ENCODE assay signal across 9 mouse cellular contexts in genomic region chr12:71293960-71294942, GRCm38 (mm10). TPM values are rescaled to one million over a fixed set of nuclear protein-coding genes. Genes with fewer than 3 reads are reported as not detected.
A peak's percentile ranks its signal among the peaks of the same experiment; 100 is the strongest.
DNase-seq lines count a peak whose midpoint lies in the region; ATAC-seq and TF ChIP-seq lines count a peak whose summit lies in the region.
"Had no signal": no experiment of that assay in that cellular context is flagged by ENCODE, and none has a peak within 500 bp of the region (broad histone marks: within the 10 kb centered on the region; RNA-seq: fewer than 3 reads in every experiment).

No protein-coding gene starts in this region.

- H3K27me3 ChIP-seq in CH12.LX (replicated peaks) = no peaks in the 10 kb centered on the region
- no peaks in the 10 kb centered on the region for H3K27me3 ChIP-seq in hindbrain, embryonic 11.5 days (ENCODE audit: control insufficient read depth, insufficient read depth, low read length)
- no peaks in the 10 kb centered on the region for H3K27me3 ChIP-seq in midbrain, embryonic 10.5 days (ENCODE audit: low read depth, poor library complexity, severe bottlenecking)

- in situ Hi-C loops in CH12.LX (cut with MboI; ENCODE audit: low pct_ligation_motif_present, low pct_unique_long_range_greater_than_20kb, low sequenced_read_pairs) = no loop called here

- H3K27ac ChIP-seq in CH12.LX (ENCODE audit: insufficient read depth, low read depth) = no peak overlapping the region
- no peak overlapping the region for H3K27ac ChIP-seq in hindbrain, embryonic 11.5 days (ENCODE audit: low read depth, low read length)
- peak overlapping the region; percentile 55 for H3K27ac ChIP-seq in midbrain, embryonic 10.5 days (replicated peaks)

- 12% methylated on average over 22 of the region's 22 CpGs for WGBS in hindbrain, embryonic 11.5 days
- WGBS in midbrain, embryonic 10.5 days = 32% methylated on average over 22 of the region's 22 CpGs

- H3K9ac ChIP-seq in CH12.LX (ENCODE audit: insufficient read depth, low read depth) = no peak overlapping the region
- H3K9ac ChIP-seq in hindbrain, embryonic 11.5 days (ENCODE audit: low read depth, low read length) = no peak overlapping the region

- DNase-seq in CD4-positive, CD25-positive, alpha-beta regulatory T cell, adult 2 months (ENCODE audit: low read depth, low spot score) = peak; percentile 27
- peak; percentile 28 for DNase-seq in CH12.LX (ENCODE audit: extremely low read depth)
- peak; percentile 46 for DNase-seq in hindbrain, embryonic 11.5 days (ENCODE audit: low spot score)
- DNase-seq in midbrain, embryonic 10.5 days (ENCODE audit: low spot score) = peak; percentile 37
- no peak for DNase-seq in layer of hippocampus, adult 8-10 months (ENCODE audit: low spot score in 2 of 2)
- DNase-seq in urinary bladder, postnatal 10 days (ENCODE audit: low spot score) = no peak
- DNase-seq: right cerebral cortex, postnatal 25 days had no signal

- no peak for TF ChIP-seq CTCF in CH12.LX (conservative IDR thresholded peaks at IDR 0.05 in 1 of 2, IDR thresholded peaks at IDR 0.05 in 1 of 2; ENCODE audit: low read depth in 2 of 2, low read length in 2 of 2)

- dilution Hi-C loops in CH12.LX (cut with MboI; ENCODE audit: extremely low pct_ligation_motif_present, extremely low pct_unique_long_range_greater_than_20kb, low sequenced_read_pairs) = no loop called here

- H3K36me3 ChIP-seq in CH12.LX (replicated peaks in 1 of 2; ENCODE audit: control insufficient read depth in 1 of 2, insufficient read depth in 1 of 2, low read length in 1 of 2) = peaks cover 0 to 49% of the 10 kb centered on the region in 2 experiments
- no peaks in the 10 kb centered on the region for H3K36me3 ChIP-seq in hindbrain, embryonic 11.5 days (ENCODE audit: control insufficient read depth, insufficient read depth, low read length)
- no peaks in the 10 kb centered on the region for H3K36me3 ChIP-seq in midbrain, embryonic 10.5 days

- no peak overlapping the region for H3K4me2 ChIP-seq in CH12.LX (ENCODE audit: insufficient read depth, low read depth, poor library complexity, severe bottlenecking)
- H3K4me2 ChIP-seq in hindbrain, embryonic 11.5 days (replicated peaks; ENCODE audit: low read depth, low read length) = peak overlapping the region; percentile 28

- TF ChIP-seq EP300 in CH12.LX (IDR thresholded peaks at IDR 0.05; ENCODE audit: low read length) = peak; percentile 34; the same call in 1 of the 2 replicates

- no peak for TF ChIP-seq POLR2A in CH12.LX (IDR thresholded peaks at IDR 0.05; ENCODE audit: low read depth, low read length)

- TF ChIP-seq RAD21 in CH12.LX (IDR thresholded peaks at IDR 0.05; ENCODE audit: low read depth, low read length) = no peak

- ATAC-seq in CD4-positive, CD25-positive, alpha-beta regulatory T cell, adult 4 months = no peak
- ATAC-seq in hindbrain, embryonic 11.5 days (ENCODE audit: low FRiP score) = peak; percentile 76; the same call in 1 of the 2 replicates
- ATAC-seq in inflammation-experienced regulatory T-cells, adult 6 months = no peak

- H3K9me3 ChIP-seq in CH12.LX (replicated peaks; ENCODE audit: low read length) = no peaks in the 10 kb centered on the region
- H3K9me3 ChIP-seq in hindbrain, embryonic 11.5 days (ENCODE audit: control insufficient read depth, low read length) = no peaks in the 10 kb centered on the region
- no peaks in the 10 kb centered on the region for H3K9me3 ChIP-seq in midbrain, embryonic 10.5 days (replicated peaks)

- no peaks in the 10 kb centered on the region; the same call in 1 of the 2 replicates for H3K79me2 ChIP-seq in CH12.LX (replicated peaks; ENCODE audit: control insufficient read depth, extremely low read depth, insufficient read depth, poor library complexity, severe bottlenecking)

- H3K4me1 ChIP-seq in CH12.LX (ENCODE audit: control insufficient read depth in 1 of 2, insufficient read depth in 2 of 2) = peaks cover 2 to 15% of the 10 kb centered on the region in 2 experiments; a peak in 2 of 4 replicates
- H3K4me1 ChIP-seq in hindbrain, embryonic 11.5 days (replicated peaks; ENCODE audit: control insufficient read depth, insufficient read depth, low read length) = no peaks in the 10 kb centered on the region
- H3K4me1 ChIP-seq in midbrain, embryonic 10.5 days = peaks cover 43% of the 10 kb centered on the region

- no peak overlapping the region for H3K4me3 ChIP-seq in CH12.LX (replicated peaks in 1 of 3; ENCODE audit: low read depth in 2 of 3, low read length in 2 of 3, poor library complexity in 1 of 3)
- H3K4me3 ChIP-seq in hindbrain, embryonic 11.5 days (ENCODE audit: low read depth, low read length) = peak overlapping the region; percentile 15; the same call in 1 of the 2 replicates
- H3K4me3 ChIP-seq in midbrain, embryonic 10.5 days = peak overlapping the region; percentile 30

TF ChIP-seq in CH12.LX, 34 proteins besides CTCF, POLR2A, EP300 and RAD21:
- TF ChIP-seq ELF1 (IDR thresholded peaks at IDR 0.05; ENCODE audit: low read depth, low read length) = no peak
- 0 out of 2 replicates have a peak, but pooled peaks have one; percentile 18 for TF ChIP-seq ETS1 (conservative IDR thresholded peaks at IDR 0.05; ENCODE audit: low read depth, low read length)
- TF ChIP-seq MYC (IDR thresholded peaks at IDR 0.05; ENCODE audit: low read depth, low read length) = peak; percentile 54; the same call in 1 of the 2 replicates
- TF ChIP-seq ZMIZ1 (IDR thresholded peaks at IDR 0.05; ENCODE audit: low read depth, low read length) = no peak
- no peak for TF ChIP-seq MAFK (IDR thresholded peaks at IDR 0.05; ENCODE audit: insufficient replicate concordance, low read length)
- no peak for TF ChIP-seq JUND (conservative IDR thresholded peaks at IDR 0.05; ENCODE audit: low read depth, low read length)
- no peak for TF ChIP-seq MXI1 (IDR thresholded peaks at IDR 0.05; ENCODE audit: low read depth, low read length)
- TF ChIP-seq CHD2 (IDR thresholded peaks at IDR 0.05; ENCODE audit: low read length) = no peak
- TF ChIP-seq ZC3H11A (IDR thresholded peaks at IDR 0.05; ENCODE audit: low read depth, low read length) = no peak
- no peak for TF ChIP-seq MAZ (IDR thresholded peaks at IDR 0.05; ENCODE audit: low read depth, low read length)
- TF ChIP-seq USF2 (conservative IDR thresholded peaks at IDR 0.05; ENCODE audit: low read depth, low read length) = no peak
- no peak for TF ChIP-seq UBTF (IDR thresholded peaks at IDR 0.05; ENCODE audit: low read depth, low read length)
- no peak for TF ChIP-seq E2F4 (IDR thresholded peaks at IDR 0.05; ENCODE audit: insufficient replicate concordance, low read depth, low read length)
- TF ChIP-seq ZNF384 (IDR thresholded peaks at IDR 0.05; ENCODE audit: low read depth, low read length) = no peak
- TF ChIP-seq BHLHE40 (IDR thresholded peaks at IDR 0.05; ENCODE audit: low read depth, low read length) = peak; percentile 30; the same call in 1 of the 2 replicates
- TF ChIP-seq SMC3 (IDR thresholded peaks at IDR 0.05; ENCODE audit: low read depth, low read length) = no peak
- TF ChIP-seq NRF1 (IDR thresholded peaks at IDR 0.05; ENCODE audit: low read depth, low read length) = no peak
- peak; percentile 24; the same call in 1 of the 2 replicates for TF ChIP-seq MAX (IDR thresholded peaks at IDR 0.05; ENCODE audit: low read length)
- 0 out of 2 replicates have a peak, but pooled peaks have one; percentile 30 for TF ChIP-seq IRF4 (IDR thresholded peaks at IDR 0.05; ENCODE audit: low read depth, low read length)
- TF ChIP-seq PAX5 (IDR thresholded peaks at IDR 0.05; ENCODE audit: low read length) = no peak
- TF ChIP-seq RCOR1 (conservative IDR thresholded peaks at IDR 0.05; ENCODE audit: low read depth, low read length) = no peak
- no peak for TF ChIP-seq GABPA (IDR thresholded peaks at IDR 0.05; ENCODE audit: insufficient replicate concordance, low read depth, low read length)
- no peak for TF ChIP-seq USF1 (IDR thresholded peaks at IDR 0.05; ENCODE audit: low read depth, low read length)
- no peak for TF ChIP-seq TBP (conservative IDR thresholded peaks at IDR 0.05; ENCODE audit: low read depth, low read length)
- no peak for TF ChIP-seq SIN3A (IDR thresholded peaks at IDR 0.05; ENCODE audit: low read length)

RNA-seq across cellular contexts. Expression of gene Dact1, which starts 15.4 kb away (rescaled TPM):
- polyA plus RNA-seq in CD4-positive, CD25-positive, alpha-beta regulatory T cell, adult 4 months (2017; shearing (Covaris generic)) = not detected
- total RNA-seq in CH12.LX (2012; rRNA removed) = 2.3 and 4.6 TPM in 2 replicates
- 2.5 and 2.7 TPM in 2 replicates for total RNA-seq in CH12.LX (2014; rRNA removed)
- 3.3 and 3.7 TPM in 2 replicates for polyA plus RNA-seq in CH12.LX (2012; ENCODE audit: insufficient read length, low read depth)
- polyA plus RNA-seq in hindbrain, embryonic 11.5 days (2014; fragmentation: Nextera tagmentation; extraction: Ambion mirVana) = 15.3 and 17.5 TPM in 2 replicates
- 7.2 and 9.0 TPM in 2 replicates for polyA plus RNA-seq in midbrain, embryonic 10.5 days (2016; fragmentation: Nextera tagmentation; extraction: Ambion mirVana)
- polyA plus RNA-seq in inflammation-experienced regulatory T-cells, adult 6 months (2017; shearing (Covaris generic)) = not detected
- 1 to 10 TPM; 6.7 to 7.7 (median 7.2) TPM for total RNA-seq in layer of hippocampus, adult 8-10 months (2022)

Comparison
In these comparisons a context has a peak if more than half of its experiments do, and no peak if none do; other contexts are left out.
1. DNase-seq: peak in CD4-positive, CD25-positive, alpha-beta regulatory T cell, adult 2 months (single experiment), CH12.LX (single experiment), hindbrain, embryonic 11.5 days (single experiment) and midbrain, embryonic 10.5 days (single experiment); none in layer of hippocampus, adult 8-10 months (0 of 2) and urinary bladder, postnatal 10 days (single experiment).
2. H3K4me3 ChIP-seq: peak in hindbrain, embryonic 11.5 days (single experiment) and midbrain, embryonic 10.5 days (single experiment); none in CH12.LX (0 of 3).